Mouse (Mus musculus) cerebellum, adult (tissue): ENCODE results near the gene Hdac9.
"Not testable (repeated sequence)": the region's sequence is repeated elsewhere in the genome, so short reads cannot be mapped to it uniquely, and the experiment has no call there.

ENCODE experiments used
- ATAC-seq: cut with Nextera tagmentation; 2 replicates; pipeline ENCODE4 v1.9.2; 2017; ENCODE audit warnings: mild to moderate bottlenecking, moderate library complexity, mixed read lengths; ENCODE audit not compliant: insufficient number of reproducible peaks, low FRiP score, low TSS enrichment

The Hdac9 gene

DNA sequence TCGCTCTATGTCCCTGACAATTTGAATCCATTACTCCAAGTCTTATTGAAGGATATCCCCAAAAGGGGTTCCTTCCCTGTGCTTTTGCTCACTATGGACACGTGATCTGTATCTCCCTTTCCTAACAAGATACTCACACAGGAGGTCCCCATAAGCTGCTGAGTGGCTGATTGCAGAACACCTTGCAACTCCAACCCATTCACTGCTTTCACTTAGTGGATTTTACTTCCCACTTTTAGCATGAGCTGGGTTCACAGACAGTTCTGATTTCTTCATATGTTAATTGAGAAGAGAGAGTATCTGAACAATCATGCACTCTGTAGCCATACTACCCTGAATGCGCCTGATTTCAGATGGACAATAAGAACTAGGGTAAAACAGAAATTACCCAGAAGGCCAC is 740.1 kb downstream of the Hdac9 start:
- ATAC-seq, result no peak

DNA sequence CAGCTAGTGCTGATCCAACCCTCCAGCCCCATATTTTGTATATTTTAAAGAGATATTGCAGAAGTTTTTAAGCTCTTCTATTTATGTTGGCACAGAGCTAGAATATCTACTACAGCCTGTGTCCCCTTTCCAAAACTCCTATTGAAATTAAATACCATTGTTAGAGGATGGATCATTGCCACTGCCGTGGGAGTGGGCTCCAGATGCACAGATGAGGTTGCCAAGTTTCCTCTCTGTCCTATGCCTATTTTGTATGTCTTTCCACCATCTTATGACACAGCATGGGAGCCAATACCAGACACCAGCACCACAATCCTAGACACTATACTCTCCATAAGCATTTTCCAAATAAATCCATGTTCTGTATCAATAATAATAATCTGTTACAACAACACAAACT is 743.9 kb downstream of the Hdac9 start:
- no peak for ATAC-seq

- no peak for ATAC-seq
Measured at GRCm38 (mm10) chr12:34170601-34171000, 746.3 kb downstream of the Hdac9 start.

DNA sequence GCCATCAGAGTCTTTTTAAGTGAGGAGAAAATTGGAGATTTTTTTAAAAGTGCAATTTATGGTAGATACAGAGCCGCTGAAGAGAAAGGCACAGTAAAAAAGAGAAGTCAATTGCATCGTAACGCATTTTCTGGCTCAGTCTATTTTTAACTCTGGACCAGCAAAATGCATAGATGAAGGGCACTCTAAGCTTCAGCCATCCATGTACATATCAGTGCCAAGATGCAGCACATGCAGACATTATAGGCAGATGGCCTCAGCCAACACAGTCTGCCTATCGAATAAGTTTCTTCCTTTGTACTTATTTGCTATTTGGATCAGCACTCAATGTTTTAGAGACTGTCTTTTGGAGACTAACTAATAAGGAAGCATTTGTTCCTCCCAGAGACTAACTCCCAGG is 751.2 kb downstream of the Hdac9 start:
- ATAC-seq, result no peak

GRCm38 (mm10) chr12:34156301-34156700 is 760.6 kb downstream of the Hdac9 start:
- ATAC-seq, result no peak

DNA sequence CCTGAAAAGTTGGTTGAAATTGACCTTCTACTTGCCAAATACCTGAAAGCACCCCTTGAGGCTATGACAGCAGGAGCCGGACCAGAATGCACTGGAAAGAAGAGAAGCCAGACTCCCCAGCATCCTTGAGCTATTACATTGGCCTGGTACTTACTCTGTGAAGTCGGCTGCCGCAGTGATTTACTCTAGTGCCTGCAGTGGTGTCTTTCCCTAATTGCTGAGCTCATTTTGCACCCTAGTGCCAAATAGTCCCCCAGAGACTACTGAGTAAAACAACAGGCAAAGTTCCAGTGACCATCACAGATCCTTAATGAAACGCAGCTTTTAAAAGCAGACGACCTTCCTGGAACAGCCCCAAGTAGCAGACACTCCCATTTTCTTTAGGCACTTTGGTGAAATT is 761.2 kb downstream of the Hdac9 start:
- ATAC-seq, result no peak

- no peak for ATAC-seq
Measured at GRCm38 (mm10) chr12:34154757-34155156, 762.1 kb downstream of the Hdac9 start.

GRCm38 (mm10) chr12:34151336-34151735 is 765.6 kb downstream of the Hdac9 start:
- no peak for ATAC-seq

DNA sequence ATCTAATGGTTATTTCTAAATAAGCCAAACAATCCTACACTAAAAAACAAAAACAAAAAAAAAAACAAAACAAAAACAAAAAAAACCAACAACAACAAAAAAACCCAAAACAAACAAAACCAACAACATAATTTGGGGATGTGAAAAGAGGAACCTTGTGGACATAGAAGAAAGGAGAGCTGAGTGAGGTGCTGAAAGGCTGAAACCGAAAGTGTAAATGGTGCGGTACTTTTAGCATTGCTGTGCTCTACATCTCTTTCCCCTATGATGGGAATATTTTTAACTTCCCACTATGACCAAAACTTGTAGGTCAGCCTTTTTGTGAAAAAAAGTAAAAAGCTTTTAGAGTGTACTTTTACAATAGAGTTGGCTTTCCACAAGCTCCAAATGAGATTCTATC is 774.2 kb downstream of the Hdac9 start:
- no peak for ATAC-seq

DNA sequence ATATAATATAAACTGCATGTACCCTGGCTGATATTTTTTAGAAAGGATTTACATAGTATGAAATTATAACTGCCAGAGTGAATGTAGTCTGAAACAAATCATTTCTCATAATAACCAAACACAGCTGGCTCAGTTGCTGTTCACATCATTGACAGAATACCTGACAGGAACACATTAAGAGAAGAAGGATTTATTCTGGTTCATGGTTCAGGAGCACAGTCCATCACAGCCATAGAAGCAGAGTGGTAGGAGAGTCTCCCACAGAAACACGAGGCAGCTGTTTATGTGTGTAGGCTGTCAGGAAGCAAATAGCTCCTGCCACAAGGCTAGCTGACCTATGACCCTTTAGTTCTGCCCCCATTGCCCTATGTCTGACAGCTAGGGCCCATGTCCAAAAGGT is 803.6 kb downstream of the Hdac9 start:
- no peak for ATAC-seq

DNA sequence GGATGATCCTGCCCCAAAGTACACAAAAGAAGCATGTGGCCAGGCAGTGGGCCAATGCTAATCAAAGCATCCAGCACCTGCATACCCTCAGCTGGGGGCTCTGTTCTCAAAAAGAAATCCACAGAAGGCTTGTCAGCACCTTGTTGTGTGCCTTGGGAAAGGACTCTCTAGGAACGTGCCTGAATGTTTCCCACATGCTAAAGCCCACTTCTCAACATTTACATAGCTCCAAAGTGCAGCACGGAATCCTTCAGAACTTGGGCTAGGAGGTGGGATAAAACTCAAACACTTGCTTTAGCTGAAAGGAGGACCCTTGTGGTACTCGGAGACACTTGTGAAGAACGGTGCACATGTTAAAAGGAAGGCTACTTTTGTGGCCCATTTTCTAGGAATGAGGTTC is 823.9 kb downstream of the Hdac9 start:
- ATAC-seq, result no peak

DNA sequence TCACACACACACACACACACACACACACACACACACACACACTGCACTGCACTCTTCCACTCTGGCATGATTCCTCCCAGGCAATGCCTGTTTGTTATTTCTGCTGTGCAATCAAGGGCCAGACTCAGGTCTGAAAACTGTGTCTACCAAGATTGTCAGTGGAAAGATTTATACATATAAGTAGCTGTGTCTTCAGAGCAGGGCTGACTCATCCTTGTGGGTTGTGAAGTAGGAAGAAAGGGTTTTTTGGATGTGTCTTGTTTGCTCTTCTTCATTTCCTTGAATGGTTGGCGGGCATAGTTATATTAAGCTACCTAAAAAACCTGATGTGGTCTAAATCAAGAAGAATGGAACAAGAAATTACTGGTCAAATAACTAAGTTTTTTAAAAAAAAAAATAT is 825.0 kb downstream of the Hdac9 start:
- no peak for ATAC-seq

GRCm38 (mm10) chr12:34087292-34087942 is 829.5 kb downstream of the Hdac9 start:
- ATAC-seq, result no peak

GRCm38 (mm10) chr12:34076981-34077380 is 839.9 kb downstream of the Hdac9 start:
- ATAC-seq, result no peak

DNA sequence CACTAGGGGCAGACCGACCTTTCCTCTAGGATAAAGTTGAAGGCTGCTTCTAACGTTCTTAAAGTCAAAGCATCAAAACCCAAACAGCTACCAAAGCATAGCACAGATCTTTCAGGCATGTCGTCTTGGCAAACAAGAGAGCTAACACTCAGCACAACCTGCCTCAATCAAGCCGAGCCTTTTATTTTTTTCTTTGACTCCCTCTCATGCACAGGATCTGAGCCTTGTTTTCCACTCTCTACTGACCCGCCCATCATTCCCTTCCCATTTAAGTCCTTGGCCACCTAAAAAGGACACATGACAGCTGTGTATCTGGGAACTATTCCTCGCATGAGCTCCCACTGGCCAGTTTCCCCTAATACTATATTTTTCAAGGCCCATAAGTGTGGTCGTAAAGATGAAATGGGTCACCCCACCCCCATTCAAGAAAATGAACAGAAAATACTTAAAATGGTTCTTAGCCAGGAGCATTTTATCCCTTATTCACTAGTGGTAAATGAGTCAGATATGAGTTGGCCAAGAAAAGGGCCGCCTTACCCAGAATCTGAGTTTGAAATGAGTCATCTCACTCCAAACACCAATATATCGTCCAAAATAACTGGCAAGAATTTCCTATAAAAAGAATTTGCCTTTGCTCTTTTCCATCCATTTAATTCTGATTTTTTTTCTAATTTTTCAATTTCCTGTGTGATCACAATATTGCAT is 840.9 kb downstream of the Hdac9 start:
- no peak for ATAC-seq

DNA sequence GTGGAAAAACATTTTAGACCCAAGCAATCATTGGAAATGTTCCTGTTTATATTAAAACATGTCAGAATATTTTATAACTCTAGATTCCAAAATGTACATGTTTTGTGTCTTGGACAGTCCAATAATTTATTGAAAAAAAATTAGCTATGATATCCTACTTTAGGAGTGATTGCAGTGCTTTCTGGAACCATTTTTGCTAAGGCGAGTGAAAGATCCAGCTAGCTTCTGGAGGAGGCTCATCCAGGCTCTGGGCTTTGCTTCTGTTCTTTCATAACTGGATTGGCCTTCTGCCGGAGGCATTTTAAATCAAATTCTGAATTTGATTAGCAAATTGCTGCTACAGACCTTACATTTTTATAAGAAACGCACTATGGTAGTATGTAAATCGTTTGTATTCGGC is 864.4 kb downstream of the Hdac9 start:
- ATAC-seq, result no peak

DNA sequence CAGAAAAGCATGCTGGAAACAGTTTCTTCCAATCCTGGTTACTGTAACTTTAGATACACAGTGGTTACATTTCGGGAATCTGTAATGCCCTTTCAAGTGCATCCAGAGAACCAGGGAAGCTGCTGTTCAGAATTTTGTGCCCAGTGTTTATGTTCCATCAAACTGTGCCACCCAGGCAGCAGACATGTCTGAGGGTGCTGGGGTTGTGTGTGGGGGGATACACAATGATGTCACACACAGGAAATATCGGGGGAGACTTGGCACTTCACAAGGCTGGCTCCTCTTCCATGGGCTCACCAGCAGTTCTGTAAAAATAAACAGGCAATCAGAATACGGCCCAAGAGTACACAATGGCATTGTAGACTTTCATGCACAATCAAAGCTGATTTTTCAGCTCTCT is 864.9 kb downstream of the Hdac9 start:
- no peak for ATAC-seq

DNA sequence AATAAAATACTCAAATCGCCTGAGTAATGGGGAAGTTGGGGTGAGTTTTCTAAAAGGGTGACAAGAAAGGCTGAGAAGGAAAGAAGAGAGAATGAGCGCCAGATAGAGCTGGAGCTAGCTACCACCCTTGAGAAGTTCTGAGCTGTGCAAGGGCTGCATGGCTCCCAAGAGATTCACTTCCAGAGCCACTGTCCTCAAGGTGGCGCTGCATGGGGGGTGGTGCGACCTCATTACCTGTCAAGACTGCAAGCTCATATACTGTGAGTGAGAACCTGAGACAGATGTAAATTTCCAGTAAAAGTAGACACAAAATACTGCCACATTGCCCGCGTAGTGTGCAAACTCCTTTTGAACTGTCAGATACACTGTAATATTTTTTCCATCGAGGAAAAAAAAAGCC is 865.8 kb downstream of the Hdac9 start:
- ATAC-seq, result no peak

- no peak for ATAC-seq
Measured at GRCm38 (mm10) chr12:34040949-34041348, 875.9 kb downstream of the Hdac9 start.

DNA sequence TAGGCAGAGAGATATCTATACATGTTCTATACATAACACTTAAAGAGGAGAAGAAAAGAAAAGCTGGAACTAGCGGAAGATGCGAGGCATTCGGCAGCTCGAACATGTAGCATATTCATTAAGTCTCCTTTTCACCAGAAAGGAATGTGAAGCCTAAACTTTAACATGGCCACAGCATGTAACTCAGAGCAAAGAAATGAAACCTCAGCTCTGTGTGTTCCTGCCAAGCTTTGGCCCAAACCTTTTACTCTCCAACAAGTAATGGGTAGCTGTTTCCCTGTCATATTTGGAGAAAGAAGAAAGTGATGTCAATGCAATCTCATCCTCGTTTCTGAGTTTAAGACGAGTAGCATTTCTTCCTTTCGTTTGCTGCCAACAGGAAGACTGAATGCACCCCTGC is 876.8 kb downstream of the Hdac9 start:
- no peak for ATAC-seq

- not testable (repeated sequence) for ATAC-seq
Measured at GRCm38 (mm10) chr12:34009796-34010195, 907.1 kb downstream of the Hdac9 start.
